Mouse (Mus musculus) erythroblast, adult 5-6 weeks (primary cell): ENCODE measurements around the gene Draxin. TPM values are rescaled to one million over a fixed set of nuclear protein-coding genes. Genes with fewer than 3 reads are reported as not detected.
A peak's percentile ranks its signal among the peaks of the same experiment; 100 is the strongest.

Experiments used
- ATAC-seq: replicated peaks from 2 replicates; pipeline ENCODE4 v1.8.0; 2016; ENCODE audit warnings: moderate number of reproducible peaks, mild to moderate bottlenecking, moderate TSS enrichment, inconsistent platforms; ENCODE audit not compliant: poor library complexity, low FRiP score, severe bottlenecking
- total RNA-seq, 2 experiments: library from RNA; stranded (forward) in 1 of 2; stranded (reverse) in 1 of 2; fragments of 150-400 nt in 1 of 2; fragments of 200-764, 138-1000 nt in 1 of 2; gene quantifications; 2 replicates each; pipeline versions ENCODE4 v1.2.3 to v1.2.4; 2015 to 2017; ENCODE audit warnings: low replicate concordance in 2 of 2

Draxin gene
- total RNA-seq, 2 experiments from 2014 or later = not detected

- ATAC-seq = peak; percentile 8; the same call in 1 of the 2 replicates
Measured at GRCm38 (mm10) chr4:148087091-148087906, 43.2 kb downstream of the Draxin start.

- ATAC-seq = no peak
Measured at GRCm38 (mm10) chr4:148085907-148086305, 44.6 kb downstream of the Draxin start.

GRCm38 (mm10) chr4:148085131-148085906 lies 45.2 kb downstream of the Draxin start:
- no peak for ATAC-seq

GRCm38 (mm10) chr4:148084261-148084714 lies 46.2 kb downstream of the Draxin start:
- ATAC-seq = no peak

GRCm38 (mm10) chr4:148083176-148083899 lies 47.2 kb downstream of the Draxin start:
- ATAC-seq = no peak

- peak; percentile 62 for ATAC-seq
Measured at GRCm38 (mm10) chr4:148082257-148083044, 48.0 kb downstream of the Draxin start.

- no peak for ATAC-seq
Measured at GRCm38 (mm10) chr4:148081201-148081600, 49.3 kb downstream of the Draxin start.

GRCm38 (mm10) chr4:148080597-148080973 lies 49.9 kb downstream of the Draxin start:
- ATAC-seq = no peak

GRCm38 (mm10) chr4:148079944-148080596 lies 50.4 kb downstream of the Draxin start:
- ATAC-seq = no peak

GRCm38 (mm10) chr4:148079212-148079611 lies 51.3 kb downstream of the Draxin start:
- ATAC-seq = no peak

- ATAC-seq = no peak
Measured at GRCm38 (mm10) chr4:148075881-148076280, 54.6 kb downstream of the Draxin start.

GRCm38 (mm10) chr4:148075259-148075658 lies 55.2 kb downstream of the Draxin start:
- peak; percentile 61 for ATAC-seq

GRCm38 (mm10) chr4:148074521-148075189 lies 55.8 kb downstream of the Draxin start:
- no peak for ATAC-seq

- no peak for ATAC-seq
Measured at GRCm38 (mm10) chr4:148071508-148071907, 59.0 kb downstream of the Draxin start.

- no peak for ATAC-seq
Measured at GRCm38 (mm10) chr4:148069602-148070218, 60.8 kb downstream of the Draxin start.

- ATAC-seq = no peak
Measured at GRCm38 (mm10) chr4:148067346-148067745, 63.2 kb downstream of the Draxin start.

GRCm38 (mm10) chr4:148066401-148066744 lies 64.1 kb downstream of the Draxin start:
- ATAC-seq = no peak
